Mouse (Mus musculus) midbrain, embryonic 15.5 days (tissue): ENCODE measurements around the gene Map4k4. TPM values are rescaled to one million over a fixed set of nuclear protein-coding genes. Genes with fewer than 3 reads are reported as not detected.

Source experiments
- ATAC-seq: fragments of 200-750 bp; cut with Nextera tagmentation; replicated peaks from 2 replicates; pipeline ENCODE4 v1.8.0; 2017; ENCODE audit warnings: moderate TSS enrichment
- H3K27ac ChIP-seq: fragments of 300-500 bp; sonication (generic); 2 replicates; pipeline ENCODE4 v1.5.1; 2015; ENCODE audit warnings: mild to moderate bottlenecking, inconsistent platforms
- H3K27me3 ChIP-seq: fragments of 300-500 bp; sonication (generic); replicated peaks from 2 replicates; pipeline ENCODE4 v1.6.1; 2015; ENCODE audit warnings: inconsistent platforms
- H3K36me3 ChIP-seq: fragments of 300-500 bp; sonication (generic); replicated peaks from 2 replicates; pipeline ENCODE4 v1.6.1; 2015; ENCODE audit warnings: inconsistent platforms
- H3K4me1 ChIP-seq: fragments of 300-500 bp; sonication (generic); 2 replicates; pipeline ENCODE4 v1.6.1; 2015; ENCODE audit warnings: inconsistent platforms
- H3K4me2 ChIP-seq: fragments of 300-500 bp; sonication (generic); 2 replicates; pipeline ENCODE4 v1.6.1; 2015; ENCODE audit warnings: inconsistent platforms, mild to moderate bottlenecking, moderate library complexity
- H3K4me3 ChIP-seq: fragments of 300-500 bp; sonication (generic); 2 replicates; pipeline ENCODE4 v1.5.1; 2015; ENCODE audit warnings: mild to moderate bottlenecking, inconsistent platforms
- H3K9ac ChIP-seq: fragments of 300-500 bp; sonication (generic); 2 replicates; pipeline ENCODE4 v1.6.1; 2015; ENCODE audit warnings: mild to moderate bottlenecking, inconsistent platforms
- H3K9me3 ChIP-seq: fragments of 300-500 bp; sonication (generic); 2 replicates; pipeline ENCODE4 v1.6.1; 2016; ENCODE audit warnings: inconsistent platforms
- WGBS: fragments of 180-500 bp; shearing (Covaris S2); methylation state at CpG from one replicate; pipeline ENCODE4 v1.1.7; 2015; ENCODE audit warnings: mixed read lengths; 5-methylcytosine and 5-hydroxymethylcytosine counted together
- polyA plus RNA-seq: library from polyadenylated mRNA; unstranded; fragments of >200 nt; fragmentation: Nextera tagmentation; extraction: Ambion mirVana; gene quantifications from 2 replicates; pipeline ENCODE4 v1.2.1, GENCODE M21; 2015

Map4k4 gene
- polyA plus RNA-seq, 1 experiment from 2014 or later, result 55.2 TPM

DNA sequence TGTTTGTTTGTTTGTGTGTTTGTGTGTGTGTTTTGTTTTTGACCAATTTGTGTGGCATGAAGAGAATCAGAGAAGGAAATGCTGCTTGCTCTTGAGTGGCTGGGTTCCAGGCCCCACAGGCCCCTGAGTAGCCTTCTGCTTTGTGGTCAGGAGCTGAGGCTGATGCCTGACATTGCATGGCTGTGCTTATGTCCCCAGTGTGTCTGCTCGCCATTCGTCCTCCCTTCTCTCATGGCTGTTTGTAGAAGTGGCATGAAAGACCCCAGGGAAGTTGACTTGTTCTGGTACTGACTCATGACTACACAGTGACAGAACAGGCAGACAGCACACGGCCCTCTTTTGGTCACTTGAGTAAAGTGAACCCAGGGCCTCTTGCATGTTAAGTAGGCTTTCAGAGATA, 123.0 kb downstream of the Map4k4 start:
- WGBS, result 82% methylated on average over 3 of the region's 3 CpGs
- Histone ChIP-seq H3K27me3 (no peaks in the 10 kb centered on the region), H3K4me2 (no peak overlapping the region), H3K4me3 (no peak overlapping the region), H3K36me3 (peaks cover 38% of the 10 kb centered on the region), H3K4me1 (no peaks in the 10 kb centered on the region), H3K27ac (no peak overlapping the region), H3K9ac (no peak overlapping the region), H3K9me3 (no peaks in the 10 kb centered on the region)
- no peak for ATAC-seq

DNA sequence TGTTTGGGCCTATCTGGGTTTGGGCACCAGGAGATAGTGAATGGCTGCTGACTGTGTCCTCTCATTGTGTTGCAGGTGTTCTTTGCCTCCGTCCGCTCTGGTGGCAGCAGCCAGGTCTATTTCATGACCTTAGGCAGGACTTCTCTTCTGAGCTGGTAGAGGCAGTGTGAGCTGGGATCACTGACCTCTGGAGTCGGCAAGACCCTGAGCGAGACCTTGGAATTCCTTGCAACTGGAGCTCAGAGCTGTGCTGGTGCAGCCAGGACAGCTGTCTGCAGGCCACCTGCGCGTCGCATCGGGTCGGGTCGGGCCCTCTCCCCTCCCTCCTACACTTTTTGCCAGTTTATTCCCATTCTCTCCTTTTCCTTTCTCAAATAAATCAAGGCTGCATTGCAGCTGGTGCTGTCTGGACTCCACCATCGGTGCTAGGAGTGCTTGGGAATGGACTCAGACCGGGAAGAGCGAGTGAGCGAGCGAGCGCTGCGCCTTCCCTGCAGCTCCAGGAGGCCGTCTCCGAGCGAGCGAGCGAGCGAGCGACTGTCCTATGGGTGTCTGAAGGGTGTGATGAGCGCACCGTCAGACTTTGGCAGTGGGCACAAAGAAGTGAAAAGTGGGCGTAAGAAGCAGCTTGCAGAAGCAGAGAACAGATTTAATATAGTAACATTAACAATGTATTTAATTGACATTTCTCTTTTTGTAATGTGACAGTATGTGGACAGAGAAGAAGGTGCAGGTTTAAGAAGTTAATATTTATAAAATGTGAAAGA, 124.0 kb downstream of the Map4k4 start:
- 95% methylated on average over 27 of the region's 27 CpGs for WGBS
- Histone ChIP-seq H3K36me3 (peaks cover 36% of the 10 kb centered on the region), H3K27me3 (no peaks in the 10 kb centered on the region), H3K9me3 (no peaks in the 10 kb centered on the region), H3K4me1 (no peaks in the 10 kb centered on the region), H3K4me3 (no peak overlapping the region), H3K27ac (no peak overlapping the region), H3K9ac (no peak overlapping the region), H3K4me2 (no peak overlapping the region)
- ATAC-seq, result no peak

DNA sequence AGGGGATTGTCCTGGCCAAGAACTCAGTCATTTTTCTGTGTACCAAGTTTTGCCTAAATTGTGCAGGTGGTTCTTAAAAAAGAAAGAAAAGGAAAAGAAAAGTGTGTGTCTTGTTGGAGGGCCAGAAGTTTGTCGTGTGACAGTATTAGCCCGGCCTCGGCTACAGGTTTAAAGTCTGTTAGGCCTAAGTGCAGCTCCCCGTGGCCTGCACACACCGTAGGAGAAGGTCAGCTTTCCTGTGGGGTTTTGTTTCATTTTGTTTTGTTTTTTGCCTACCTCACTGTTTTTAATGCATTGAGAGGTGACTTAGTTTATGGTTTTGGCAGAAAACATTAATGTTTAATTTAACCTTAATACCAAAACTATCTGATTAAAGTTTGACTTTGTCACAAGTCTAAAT, 124.7 kb downstream of the Map4k4 start:
- no peak for ATAC-seq
- peaks cover 32% of the 10 kb centered on the region for H3K36me3 ChIP-seq
- no peaks in the 10 kb centered on the region for H3K4me1 ChIP-seq
- H3K4me3 ChIP-seq, result no peak overlapping the region
- WGBS, result 85% methylated on average over 5 of the region's 5 CpGs
- H3K27ac ChIP-seq, result no peak overlapping the region
- H3K27me3 ChIP-seq, result no peaks in the 10 kb centered on the region
- no peaks in the 10 kb centered on the region for H3K9me3 ChIP-seq
- H3K9ac ChIP-seq, result no peak overlapping the region
- H3K4me2 ChIP-seq, result no peak overlapping the region

DNA sequence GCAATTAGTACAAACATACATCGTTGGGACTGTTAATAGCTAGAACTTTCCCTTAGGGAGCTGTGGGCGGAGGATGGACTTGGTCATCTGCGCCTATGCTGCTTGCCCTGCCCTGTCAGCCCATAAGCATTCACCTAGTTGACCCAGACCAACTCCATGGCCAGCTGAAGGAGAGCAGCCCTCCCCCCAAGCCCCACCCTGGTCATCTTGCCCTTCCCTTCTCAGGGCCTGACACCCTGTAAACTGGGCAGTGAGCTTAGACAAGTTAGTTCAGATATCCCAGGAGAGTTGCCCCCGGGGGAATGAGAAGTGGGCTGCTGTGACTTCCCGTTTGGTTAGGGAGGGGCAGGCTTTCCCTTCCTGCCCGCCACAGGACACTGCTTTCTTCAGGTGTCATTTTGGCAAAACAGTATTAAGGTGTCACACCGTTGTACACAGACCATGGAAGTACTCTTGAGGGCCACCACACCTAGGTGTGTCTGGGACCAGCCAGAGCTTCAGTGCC, 126.5 kb downstream of the Map4k4 start:
- no peak overlapping the region for H3K27ac ChIP-seq
- no peak overlapping the region for H3K9ac ChIP-seq
- H3K27me3 ChIP-seq, result no peaks in the 10 kb centered on the region
- H3K4me3 ChIP-seq, result no peak overlapping the region
- peaks cover 25% of the 10 kb centered on the region for H3K36me3 ChIP-seq
- no peaks in the 10 kb centered on the region for H3K9me3 ChIP-seq
- H3K4me1 ChIP-seq, result no peaks in the 10 kb centered on the region
- 91% methylated on average over 7 of the region's 7 CpGs for WGBS
- H3K4me2 ChIP-seq, result no peak overlapping the region
- no peak for ATAC-seq

DNA sequence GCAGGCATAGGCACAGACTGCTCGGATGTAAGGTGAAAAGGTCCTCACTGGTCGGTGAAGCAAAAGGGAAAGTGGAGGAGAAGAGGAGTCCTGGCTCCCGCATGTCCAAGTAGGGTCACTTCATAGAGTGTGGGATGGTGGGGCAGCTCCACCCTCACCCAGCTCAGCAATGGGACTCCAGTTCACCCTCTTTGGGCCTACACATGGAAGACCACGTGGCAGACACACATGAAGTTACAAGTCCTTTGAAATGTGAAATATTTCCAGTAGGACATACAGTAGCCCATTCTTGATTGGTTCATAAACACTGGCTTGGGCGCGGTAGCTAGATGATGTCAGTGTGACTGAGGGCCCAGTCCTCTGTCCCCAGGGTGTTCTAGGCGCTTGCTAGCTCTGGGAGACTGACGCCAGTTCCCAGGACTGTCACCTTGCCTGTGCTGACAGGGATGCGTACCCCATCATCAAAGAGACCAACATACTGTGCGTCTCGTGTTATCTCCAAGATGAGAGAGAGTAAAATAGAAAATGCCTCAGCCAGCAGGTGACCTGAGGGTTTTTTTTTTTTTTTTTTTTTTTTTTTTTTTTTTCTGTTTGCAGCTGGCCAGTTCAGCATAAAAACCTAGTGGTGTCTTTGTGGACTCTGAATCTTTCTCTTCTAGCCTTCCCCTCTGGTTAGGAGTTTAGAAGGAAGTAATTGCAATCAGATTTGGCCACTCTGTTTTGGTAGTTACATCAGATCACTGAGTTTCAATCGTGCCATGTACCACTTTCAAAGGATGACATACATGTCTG, 127.7 kb downstream of the Map4k4 start:
- Histone ChIP-seq H3K27me3 (no peaks in the 10 kb centered on the region), H3K27ac (no peak overlapping the region), H3K9me3 (no peaks in the 10 kb centered on the region), H3K4me3 (no peak overlapping the region), H3K36me3 (peaks cover 13% of the 10 kb centered on the region), H3K4me2 (no peak overlapping the region), H3K4me1 (no peaks in the 10 kb centered on the region), H3K9ac (no peak overlapping the region)
- ATAC-seq, result peak; percentile 31
- 82% methylated on average over 12 of the region's 12 CpGs for WGBS

DNA sequence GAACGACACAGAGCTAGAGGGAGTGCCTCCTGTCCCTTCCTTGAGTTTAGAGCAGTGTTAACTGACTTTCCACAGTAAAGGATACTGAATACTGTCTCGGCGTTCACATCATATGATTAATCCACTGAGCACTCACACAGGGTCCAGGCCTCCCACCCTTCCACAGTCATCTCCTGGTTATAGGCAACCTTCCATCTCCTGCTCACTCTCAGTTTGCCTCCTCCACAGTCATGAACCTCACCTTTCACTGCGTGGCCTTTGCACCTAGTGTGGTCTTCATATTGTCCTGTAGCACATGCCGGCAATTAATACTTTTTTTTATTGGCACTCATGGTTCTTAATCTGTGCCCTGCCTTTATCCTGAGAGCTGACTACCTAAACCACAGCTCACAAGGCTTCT, 128.9 kb downstream of the Map4k4 start:
- peak; percentile 34; the same call in 1 of the 2 replicates for ATAC-seq
- Histone ChIP-seq H3K4me2 (no peak overlapping the region), H3K36me3 (peaks cover 7% of the 10 kb centered on the region), H3K27ac (no peak overlapping the region), H3K4me3 (no peak overlapping the region), H3K27me3 (no peaks in the 10 kb centered on the region), H3K9me3 (no peaks in the 10 kb centered on the region), H3K9ac (no peak overlapping the region), H3K4me1 (no peaks in the 10 kb centered on the region)
- 96% methylated on average over 5 of the region's 5 CpGs for WGBS

DNA sequence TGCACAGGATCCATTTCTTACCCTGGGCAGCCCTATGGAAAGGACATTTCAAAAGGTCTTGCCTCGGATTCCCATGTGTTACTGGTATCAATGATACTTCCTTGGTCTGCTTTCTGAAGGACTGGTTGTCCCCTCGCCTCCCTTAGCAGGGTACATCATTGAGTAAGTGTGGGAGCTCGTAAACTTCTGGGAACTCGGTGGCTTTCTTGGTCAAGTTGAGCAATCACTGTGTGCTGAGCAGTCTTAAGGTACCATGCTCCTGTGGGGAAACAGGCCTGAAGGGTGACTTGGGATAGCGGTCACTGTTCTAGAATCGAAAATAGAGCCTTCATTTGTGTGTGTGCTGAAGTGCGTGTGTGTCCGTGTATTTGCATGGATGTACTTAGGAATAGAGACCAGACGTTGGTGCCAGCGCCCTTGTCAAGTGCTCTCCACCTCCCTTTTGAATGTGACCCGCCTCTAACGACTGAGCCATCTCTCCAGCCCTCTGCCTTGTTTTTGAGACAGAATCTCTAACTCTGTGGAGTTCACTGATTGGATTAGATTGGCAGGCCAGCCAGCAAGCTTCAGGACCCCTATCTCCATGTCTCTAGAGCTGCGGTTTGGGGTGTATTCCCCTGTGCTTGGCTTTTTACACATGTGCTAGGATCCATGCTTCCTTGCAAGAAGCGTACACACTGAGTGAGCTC, 129.7 kb downstream of the Map4k4 start:
- Histone ChIP-seq H3K4me3 (no peak overlapping the region), H3K36me3 (peaks cover 3% of the 10 kb centered on the region; the same call in 1 of the 2 replicates), H3K27ac (no peak overlapping the region), H3K4me2 (no peak overlapping the region), H3K4me1 (no peaks in the 10 kb centered on the region), H3K27me3 (no peaks in the 10 kb centered on the region), H3K9ac (no peak overlapping the region), H3K9me3 (no peaks in the 10 kb centered on the region)
- WGBS, result 87% methylated on average over 14 of the region's 14 CpGs
- ATAC-seq, result no peak

DNA sequence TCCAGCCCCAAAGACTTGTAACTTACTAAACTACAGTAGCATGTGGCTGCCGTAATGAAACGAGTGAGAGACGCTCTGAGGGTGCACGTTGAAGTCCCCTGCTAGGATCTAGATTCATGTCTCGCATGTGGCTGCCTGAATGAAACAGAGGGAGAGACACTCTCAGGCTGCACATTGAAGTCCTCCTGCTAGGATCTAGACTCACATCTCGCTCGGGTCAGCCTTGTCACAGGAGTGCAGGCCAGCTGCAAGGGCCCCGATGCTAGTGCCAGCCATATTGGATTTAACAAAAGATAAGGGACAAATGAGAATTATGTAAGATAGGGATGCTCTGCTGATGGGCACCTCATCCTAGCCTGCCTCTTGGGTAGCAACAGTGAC, 130.3 kb downstream of the Map4k4 start:
- ATAC-seq, result no peak
- no peaks in the 10 kb centered on the region for H3K9me3 ChIP-seq
- H3K4me2 ChIP-seq, result no peak overlapping the region
- H3K9ac ChIP-seq, result no peak overlapping the region
- H3K27me3 ChIP-seq, result no peaks in the 10 kb centered on the region
- H3K27ac ChIP-seq, result no peak overlapping the region
- 95% methylated on average over 8 of the region's 8 CpGs for WGBS
- no peak overlapping the region for H3K4me3 ChIP-seq
- H3K36me3 ChIP-seq, result peaks cover 3% of the 10 kb centered on the region; the same call in 1 of the 2 replicates
- H3K4me1 ChIP-seq, result no peaks in the 10 kb centered on the region

DNA sequence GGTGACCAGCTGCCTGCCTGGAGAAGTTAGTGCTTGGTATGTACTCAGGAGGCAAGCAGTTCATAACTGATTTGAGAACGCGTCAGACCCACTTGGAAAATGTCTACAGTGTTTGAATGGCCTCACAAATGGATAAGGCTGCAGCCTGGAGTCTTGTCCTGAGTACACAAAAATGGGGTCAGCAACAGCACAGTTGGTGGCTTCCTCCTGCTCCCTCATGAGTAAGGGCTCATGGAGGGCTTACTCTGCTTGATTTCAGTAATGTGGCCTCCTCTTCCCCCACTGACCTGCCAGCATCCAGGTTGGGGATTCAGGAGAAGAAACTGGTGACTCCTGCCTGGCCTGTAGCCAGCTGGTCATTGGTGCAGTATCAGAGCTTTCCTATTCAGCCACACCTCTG, 130.9 kb downstream of the Map4k4 start:
- Histone ChIP-seq H3K27me3 (no peaks in the 10 kb centered on the region), H3K27ac (no peak overlapping the region), H3K9me3 (no peaks in the 10 kb centered on the region), H3K9ac (no peak overlapping the region), H3K4me2 (no peak overlapping the region), H3K4me1 (no peaks in the 10 kb centered on the region), H3K36me3 (no peaks in the 10 kb centered on the region; the same call in 1 of the 2 replicates), H3K4me3 (no peak overlapping the region)
- WGBS, result 88% methylated on average over 2 of the region's 2 CpGs
- ATAC-seq, result no peak

DNA sequence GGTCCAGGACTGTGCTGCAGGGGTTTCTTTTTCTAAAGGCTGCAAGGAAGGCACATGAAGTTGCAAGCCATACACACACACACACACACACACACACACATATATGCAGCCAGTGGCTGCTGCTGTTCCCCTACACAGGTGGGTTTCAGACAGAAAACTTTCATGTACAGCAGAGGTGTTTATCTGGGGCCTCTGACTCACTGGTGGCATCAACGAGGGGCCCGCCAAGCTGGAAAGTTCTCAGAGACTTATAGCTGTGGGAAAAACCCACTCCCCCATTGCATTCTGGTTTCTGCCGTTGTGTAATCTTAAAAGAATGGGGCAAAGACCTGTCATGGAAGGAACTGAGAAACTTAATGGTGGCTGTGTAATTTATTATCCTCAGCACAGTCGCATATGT, 132.6 kb downstream of the Map4k4 start:
- no peak for ATAC-seq
- Histone ChIP-seq H3K27me3 (no peaks in the 10 kb centered on the region), H3K9me3 (no peaks in the 10 kb centered on the region), H3K27ac (no peak overlapping the region), H3K36me3 (no peaks in the 10 kb centered on the region), H3K9ac (no peak overlapping the region), H3K4me1 (no peaks in the 10 kb centered on the region), H3K4me2 (no peak overlapping the region), H3K4me3 (no peak overlapping the region)
- WGBS, result 90% methylated on average over 4 of the region's 4 CpGs

DNA sequence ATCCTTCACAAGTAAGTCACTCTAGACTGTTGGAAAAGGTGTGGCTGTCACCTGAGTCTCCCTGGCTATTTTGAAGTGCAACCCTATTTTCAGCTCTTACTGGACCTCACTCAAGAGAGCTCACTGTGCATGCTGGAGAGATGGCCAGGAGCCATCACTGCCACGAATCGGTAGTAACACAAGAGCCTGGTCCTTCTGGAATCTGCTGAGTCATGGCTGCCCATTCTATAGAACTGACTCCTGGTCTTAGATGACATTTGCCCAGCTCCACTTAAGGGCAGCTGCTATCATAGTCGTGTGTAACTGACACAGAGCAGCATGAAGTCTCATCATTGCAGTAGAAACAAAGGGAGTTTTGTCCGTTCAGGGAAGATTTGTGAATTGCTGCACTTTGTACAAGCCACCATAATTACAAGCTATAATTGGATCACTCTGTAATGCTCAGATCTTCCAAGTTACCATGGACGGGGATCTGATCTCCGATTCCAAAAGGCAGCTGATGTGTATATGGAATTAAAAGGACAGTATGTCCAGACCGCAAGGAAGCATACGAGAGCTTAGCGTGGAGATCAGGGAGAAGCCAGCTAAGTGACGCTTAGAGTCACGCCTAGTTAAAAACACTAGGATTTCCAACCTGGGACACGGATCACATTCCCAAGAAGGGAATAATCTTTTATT, 133.2 kb downstream of the Map4k4 start:
- WGBS, result 64% methylated on average over 12 of the region's 12 CpGs
- Histone ChIP-seq H3K36me3 (no peaks in the 10 kb centered on the region), H3K4me3 (no peak overlapping the region), H3K9me3 (no peaks in the 10 kb centered on the region), H3K27me3 (no peaks in the 10 kb centered on the region), H3K4me1 (no peaks in the 10 kb centered on the region), H3K27ac (no peak overlapping the region), H3K9ac (no peak overlapping the region), H3K4me2 (no peak overlapping the region)
- ATAC-seq, result no peak

DNA sequence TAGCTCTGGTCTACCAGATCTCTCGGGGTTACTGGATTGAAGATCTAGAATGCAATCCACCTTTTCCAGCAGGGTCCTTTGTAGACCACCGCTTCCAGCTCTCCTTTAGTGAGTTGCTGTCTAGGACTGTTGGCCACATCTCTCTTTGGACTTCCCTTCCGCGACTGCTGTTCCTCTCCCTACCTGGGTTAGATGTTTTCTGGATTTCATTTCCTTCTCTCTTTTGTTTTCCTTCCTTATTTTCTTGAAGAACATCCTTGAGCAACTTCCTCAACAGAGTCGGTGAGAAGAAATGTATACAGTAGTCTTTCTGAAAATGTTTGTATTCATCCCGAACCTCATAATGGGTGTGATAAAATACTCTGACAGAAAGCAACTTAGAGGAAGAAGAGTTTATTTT, 137.1 kb downstream of the Map4k4 start:
- no peaks in the 10 kb centered on the region for H3K9me3 ChIP-seq
- H3K27ac ChIP-seq, result no peak overlapping the region
- ATAC-seq, result no peak
- no peak overlapping the region for H3K9ac ChIP-seq
- 89% methylated on average over 6 of the region's 6 CpGs for WGBS
- no peaks in the 10 kb centered on the region for H3K36me3 ChIP-seq
- no peaks in the 10 kb centered on the region for H3K27me3 ChIP-seq
- no peaks in the 10 kb centered on the region for H3K4me1 ChIP-seq
- H3K4me2 ChIP-seq, result no peak overlapping the region
- no peak overlapping the region for H3K4me3 ChIP-seq
